Mouse (Mus musculus) spleen, adult 2 months (tissue): ENCODE measurements around the gene Pip4p1. TPM values are rescaled to one million over a fixed set of nuclear protein-coding genes. Genes with fewer than 3 reads are reported as not detected.

Source experiments
- DNase-seq, 2 experiments: peaks; one replicate each; pipeline versions ENCODE4 v3.0.0 to v3.0.0-alpha.2; 2012 to 2021; ENCODE audit warnings: low spot score in 2 of 2, low read depth in 1 of 2
- H3K27ac ChIP-seq: fragments of 200-500 bp; 2 replicates; pipeline ENCODE4 v1.5.1; 2012; ENCODE audit warnings: low read length, inconsistent platforms; ENCODE audit not compliant: insufficient read depth
- H3K27me3 ChIP-seq: fragments of 200-500 bp; 2 replicates; pipeline ENCODE4 v1.6.1; 2012; ENCODE audit warnings: mild to moderate bottlenecking, moderate library complexity, low read length, inconsistent platforms; ENCODE audit not compliant: control insufficient read depth, insufficient read depth
- H3K36me3 ChIP-seq: fragments of 200-500 bp; 2 replicates; pipeline ENCODE4 v1.6.1; 2012; ENCODE audit warnings: mild to moderate bottlenecking, low read length, inconsistent platforms; ENCODE audit not compliant: control insufficient read depth, insufficient read depth
- H3K4me1 ChIP-seq: fragments of 200-500 bp; 2 replicates; pipeline ENCODE4 v1.6.1; 2011; ENCODE audit warnings: inconsistent platforms; ENCODE audit not compliant: control insufficient read depth, insufficient read depth, insufficient read length
- H3K4me3 ChIP-seq: fragments of 200-500 bp; 2 replicates; pipeline ENCODE4 v1.5.1; 2011; ENCODE audit warnings: mild to moderate bottlenecking, inconsistent platforms; ENCODE audit not compliant: insufficient read depth, insufficient read length; ENCODE audit errors: extremely low read depth
- CTCF ChIP-seq: fragments of 200-500 bp; IDR thresholded peaks from 2 replicates; pipeline ENCODE4 v1.5.1; 2011; ENCODE audit warnings: mild to moderate bottlenecking, inconsistent platforms; ENCODE audit not compliant: insufficient read depth, insufficient read length, insufficient replicate concordance; ENCODE audit errors: extremely low read depth
- POLR2A ChIP-seq: fragments of 200-500 bp; IDR thresholded peaks from 2 replicates; pipeline ENCODE4 v1.6.1; 2011; ENCODE audit warnings: low read depth, low read length, inconsistent platforms
- WGBS: fragments of 180-500 bp; shearing (Covaris S2); methylation state at CpG from one replicate; pipeline ENCODE4 v1.1.7; 2018; 5-methylcytosine and 5-hydroxymethylcytosine counted together
- polyA plus RNA-seq: library from polyadenylated mRNA; depleted of rRNA; stranded (reverse); fragments of >200 nt; gene quantifications from 2 replicates; pipeline ENCODE4 v1.2.3, GENCODE M21; 2012

The Pip4p1 gene
- polyA plus RNA-seq, 1 experiment = 87.3 TPM

DNA sequence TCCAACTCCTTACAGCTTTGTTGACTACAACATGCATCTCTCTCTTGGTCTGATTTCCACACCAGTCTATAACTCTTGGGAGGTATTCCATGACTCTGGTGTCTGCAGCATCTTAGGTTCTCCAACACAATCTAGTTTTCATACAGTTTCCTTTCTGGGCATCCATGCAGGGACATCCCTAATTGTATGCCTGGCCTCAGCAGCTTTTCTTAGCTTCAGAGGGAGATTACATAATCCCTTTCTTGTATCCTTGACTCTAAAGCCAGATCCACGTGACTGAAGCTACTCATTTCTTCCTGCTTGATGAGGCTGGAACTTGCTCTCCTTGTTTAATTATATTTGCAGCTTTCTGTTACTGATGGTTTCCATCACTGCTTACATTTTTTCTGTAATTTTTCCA is 6.0 kb upstream of the Pip4p1 start:
- Histone ChIP-seq H3K36me3 (no peaks in the 10 kb centered on the region), H3K4me3 (no peak overlapping the region), H3K4me1 (no peaks in the 10 kb centered on the region), H3K27me3 (no peaks in the 10 kb centered on the region), H3K27ac (no peak overlapping the region)
- TF ChIP-seq CTCF = no peak
- no peak for TF ChIP-seq POLR2A
- WGBS = 85% methylated on average over 1 of the region's 1 CpGs
- DNase-seq = no peak

DNA sequence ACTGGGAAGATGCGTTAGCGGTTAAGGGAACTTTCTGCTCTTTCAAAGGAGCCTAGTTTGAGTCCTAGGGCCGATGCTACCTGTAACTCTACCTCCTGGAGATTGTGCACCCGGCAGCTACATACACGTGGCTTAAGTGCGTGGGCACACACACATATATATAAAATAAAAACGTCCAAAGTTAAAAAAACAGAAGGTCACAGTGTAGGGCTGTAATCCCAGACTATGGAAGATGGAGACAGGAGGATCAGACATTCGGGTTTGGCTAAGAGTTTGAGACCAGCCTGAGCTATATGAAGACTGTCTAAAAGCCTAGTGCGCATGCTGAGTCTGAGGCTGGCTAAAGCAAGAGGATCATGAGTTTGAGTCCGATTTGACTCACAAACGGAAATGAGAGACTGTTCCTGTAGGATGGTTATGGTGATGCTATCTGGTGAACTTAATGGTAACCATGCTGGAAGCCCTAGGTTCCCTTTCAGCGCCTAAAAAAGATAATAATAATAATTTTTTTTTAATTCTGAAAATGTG is 901 bp upstream of the Pip4p1 start:
- no peak for DNase-seq
- Histone ChIP-seq H3K27ac (peak overlapping the region; percentile 84), H3K4me1 (peaks cover 8% of the 10 kb centered on the region; the same call in 1 of the 2 replicates), H3K4me3 (peak overlapping the region; percentile 74), H3K27me3 (no peaks in the 10 kb centered on the region), H3K36me3 (peaks cover 26% of the 10 kb centered on the region)
- TF ChIP-seq POLR2A = no peak
- TF ChIP-seq CTCF = no peak
- 17% methylated on average over 12 of the region's 12 CpGs for WGBS

DNA sequence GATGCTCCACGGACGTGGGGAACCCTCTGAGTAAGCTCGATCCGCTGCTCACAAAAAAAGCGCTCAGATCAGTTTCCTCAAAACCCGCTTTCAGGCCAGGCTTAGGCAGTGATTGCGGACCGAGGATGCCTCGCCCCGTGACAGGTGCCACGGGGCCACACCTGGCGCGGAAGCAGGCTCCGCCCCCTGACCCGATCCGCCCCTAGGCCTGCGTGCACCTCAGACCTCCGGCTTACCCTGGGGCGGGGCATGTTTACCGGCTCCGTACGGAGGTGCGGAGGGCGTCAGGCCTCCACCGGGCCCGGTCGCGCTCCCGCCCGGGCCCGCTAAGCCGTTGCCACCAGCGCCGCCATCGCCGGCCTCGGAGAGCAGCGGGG is 291 bp downstream of the Pip4p1 start:
- H3K4me1 ChIP-seq = peaks cover 8% of the 10 kb centered on the region; the same call in 1 of the 2 replicates
- peak overlapping the region; percentile 95 for H3K27ac ChIP-seq
- DNase-seq = peak; percentile 70 to 71
- TF ChIP-seq CTCF = no peak
- peak overlapping the region; percentile 75 for H3K4me3 ChIP-seq
- H3K27me3 ChIP-seq = no peaks in the 10 kb centered on the region
- H3K36me3 ChIP-seq = peaks cover 31% of the 10 kb centered on the region
- under 1% methylated on average over 37 of the region's 38 CpGs for WGBS

DNA sequence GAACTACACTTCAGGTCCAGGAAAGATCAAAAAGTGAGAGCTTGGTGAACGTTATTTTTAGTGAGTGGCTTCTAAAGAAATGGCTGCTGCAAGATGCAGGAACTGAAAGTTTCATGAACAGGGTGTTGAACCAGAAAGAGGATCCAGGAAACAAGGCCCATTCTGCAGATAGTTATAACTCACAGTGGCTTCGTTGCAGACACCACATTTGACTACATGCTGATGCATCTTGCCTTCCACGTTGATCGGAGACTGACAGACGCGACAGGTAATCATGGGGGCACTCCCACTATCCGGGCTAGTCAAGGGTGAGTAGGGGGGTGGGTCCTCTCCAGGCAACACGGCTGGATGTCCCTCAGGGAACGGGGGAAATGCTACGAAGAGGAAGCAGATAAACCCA is 705 bp downstream of the Pip4p1 start:
- WGBS = 2% methylated on average over 10 of the region's 10 CpGs
- no peaks in the 10 kb centered on the region for H3K27me3 ChIP-seq
- TF ChIP-seq POLR2A (no peak; the same call in 1 of the 2 replicates), CTCF (no peak)
- peaks cover 31% of the 10 kb centered on the region for H3K36me3 ChIP-seq
- peak overlapping the region; percentile 75 for H3K4me3 ChIP-seq
- peaks cover 8% of the 10 kb centered on the region; the same call in 1 of the 2 replicates for H3K4me1 ChIP-seq
- peak; percentile 37 to 38 for DNase-seq
- H3K27ac ChIP-seq = peak overlapping the region; percentile 95

DNA sequence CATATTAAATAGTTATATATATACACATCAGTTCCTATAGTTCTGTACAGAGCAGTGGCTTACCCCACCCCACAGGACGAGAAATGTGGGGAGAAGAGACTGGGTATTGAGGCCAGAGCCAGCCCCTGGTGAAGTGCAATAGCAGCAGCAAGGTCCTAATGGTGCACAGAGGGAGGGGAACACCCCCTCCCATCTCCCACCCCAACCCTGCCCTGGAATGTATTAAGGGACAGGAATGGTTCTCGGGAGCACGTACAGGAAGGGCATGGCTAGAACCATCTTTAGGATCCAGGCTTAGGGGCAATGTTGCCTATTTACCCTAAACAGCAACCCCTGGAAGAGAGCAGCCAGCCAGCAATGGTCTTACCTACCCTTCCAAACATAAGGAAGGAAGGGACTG is 3.3 kb downstream of the Pip4p1 start:
- WGBS = 93% methylated on average over 3 of the region's 3 CpGs
- H3K27me3 ChIP-seq = no peaks in the 10 kb centered on the region
- no peak overlapping the region for H3K27ac ChIP-seq
- TF ChIP-seq CTCF = no peak
- TF ChIP-seq POLR2A = no peak
- peaks cover 31% of the 10 kb centered on the region for H3K36me3 ChIP-seq
- no peak for DNase-seq
- H3K4me3 ChIP-seq = no peak overlapping the region
- peaks cover 8% of the 10 kb centered on the region; the same call in 1 of the 2 replicates for H3K4me1 ChIP-seq

DNA sequence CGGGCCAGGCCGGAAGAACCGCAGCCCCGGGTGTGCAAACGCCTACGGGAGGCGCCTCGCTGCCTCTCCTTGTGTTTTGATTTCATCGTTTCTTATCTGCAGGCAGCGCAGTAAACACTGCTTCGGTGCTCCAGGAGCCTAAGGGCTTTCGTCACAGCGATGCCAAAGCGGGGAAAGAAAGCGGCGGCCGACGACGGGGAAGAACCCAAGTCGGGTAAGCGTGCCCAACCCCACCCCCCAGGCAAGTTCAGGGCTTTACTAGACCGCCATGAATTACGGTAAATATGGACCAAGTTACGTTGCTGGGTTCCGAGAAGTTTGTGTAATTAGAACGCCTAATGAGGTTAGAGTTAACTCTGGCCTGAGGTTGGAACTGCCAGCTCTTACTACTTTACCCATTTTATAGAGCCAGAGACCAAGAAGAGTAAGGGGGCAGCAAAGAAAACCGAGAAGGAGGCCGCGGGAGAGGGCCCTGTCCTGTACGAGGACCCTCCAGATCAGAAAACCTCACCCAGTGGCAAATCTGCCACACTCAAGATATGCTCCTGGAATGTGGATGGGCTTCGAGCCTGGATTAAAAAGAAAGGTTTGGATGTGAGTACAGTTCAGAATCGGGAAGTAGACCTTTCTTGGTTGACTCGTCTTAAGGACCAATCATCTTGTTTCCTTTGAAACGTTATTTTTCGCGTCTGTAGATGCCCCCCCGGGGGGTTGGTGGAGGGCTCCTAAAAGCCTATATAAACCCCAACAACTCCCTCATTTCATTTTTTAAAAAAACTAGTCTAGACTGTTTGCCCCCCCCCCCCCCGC is 5.3 kb downstream of the Pip4p1 start:
- 2% methylated on average over 38 of the region's 38 CpGs for WGBS
- Histone ChIP-seq H3K27me3 (no peaks in the 10 kb centered on the region), H3K4me1 (peaks cover 8% of the 10 kb centered on the region; the same call in 1 of the 2 replicates), H3K36me3 (peaks cover 31% of the 10 kb centered on the region), H3K27ac (peak overlapping the region; percentile 55), H3K4me3 (peak overlapping the region; percentile 85)
- no peak for DNase-seq
- no peak for TF ChIP-seq POLR2A
- TF ChIP-seq CTCF = no peak
